Mouse (Mus musculus) stomach, embryonic 15.5 days (tissue): Measurements from ENCODE around the gene Plekha1. TPM values are rescaled to one million over a fixed set of nuclear protein-coding genes. Genes with fewer than 3 reads are reported as not detected.

Source experiments
- ATAC-seq: fragments of 200-750 bp; cut with Nextera tagmentation; 2 replicates; pipeline ENCODE4 v1.8.0; 2017; ENCODE audit warnings: low read depth, moderate number of reproducible peaks, moderate TSS enrichment; ENCODE audit not compliant: insufficient read depth, low FRiP score
- H3K27ac ChIP-seq: fragments of 300-500 bp; sonication (generic); 2 replicates; pipeline ENCODE4 v1.5.1; 2015; ENCODE audit warnings: mild to moderate bottlenecking, inconsistent platforms
- H3K27me3 ChIP-seq: fragments of 300-500 bp; sonication (generic); replicated peaks from 2 replicates; pipeline ENCODE4 v1.6.1; 2015; ENCODE audit warnings: inconsistent platforms
- H3K36me3 ChIP-seq: fragments of 300-500 bp; sonication (generic); 2 replicates; pipeline ENCODE4 v1.6.1; 2015; ENCODE audit warnings: inconsistent platforms
- H3K4me1 ChIP-seq: fragments of 300-500 bp; sonication (generic); 2 replicates; pipeline ENCODE4 v1.6.1; 2015; ENCODE audit warnings: inconsistent platforms
- H3K4me2 ChIP-seq: fragments of 300-500 bp; sonication (generic); 2 replicates; pipeline ENCODE4 v1.6.1; 2015; ENCODE audit warnings: mild to moderate bottlenecking, inconsistent platforms
- H3K4me3 ChIP-seq: fragments of 300-500 bp; sonication (generic); replicated peaks from 2 replicates; pipeline ENCODE4 v1.5.1; 2015; ENCODE audit warnings: inconsistent platforms
- H3K9ac ChIP-seq: fragments of 300-500 bp; sonication (generic); 2 replicates; pipeline ENCODE4 v1.6.1; 2015; ENCODE audit warnings: inconsistent platforms
- H3K9me3 ChIP-seq: fragments of 300-500 bp; sonication (generic); 2 replicates; pipeline ENCODE4 v1.6.1; 2016; ENCODE audit warnings: inconsistent platforms
- WGBS: fragments of 180-500 bp; shearing (Covaris S2); methylation state at CpG from one replicate; pipeline ENCODE4 v1.1.7; 2015; 5-methylcytosine and 5-hydroxymethylcytosine counted together
- polyA plus RNA-seq: library from polyadenylated mRNA; unstranded; fragments of >200 nt; fragmentation: Nextera tagmentation; extraction: Ambion mirVana; gene quantifications from 2 replicates; pipeline ENCODE4 v1.2.1, GENCODE M21; 2015

Gene Plekha1
- polyA plus RNA-seq, 1 experiment from 2014 or later = 52.6 TPM

DNA sequence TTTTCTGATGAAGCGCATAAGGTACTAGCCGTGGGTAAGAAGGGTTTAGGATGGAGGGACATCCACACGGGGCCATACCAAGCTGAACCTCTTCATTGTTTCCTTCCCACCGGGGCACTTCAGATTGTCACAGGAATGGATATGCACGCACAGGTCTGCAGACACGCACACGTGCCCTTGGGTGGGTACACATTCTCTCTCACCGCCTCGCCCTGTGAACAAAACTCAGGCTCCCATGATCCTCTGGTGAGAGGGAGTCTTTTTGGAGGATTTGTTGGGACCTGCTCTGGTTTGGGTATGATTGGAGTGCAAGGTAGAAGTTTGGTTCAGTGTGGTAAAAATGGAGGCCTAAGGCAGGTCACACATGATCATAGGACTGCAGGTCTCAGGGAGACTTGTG, 67.4 kb downstream of the Plekha1 start:
- Histone ChIP-seq H3K36me3 (no peaks in the 10 kb centered on the region), H3K4me3 (no peak overlapping the region), H3K4me2 (no peak overlapping the region), H3K4me1 (peaks cover 13% of the 10 kb centered on the region), H3K9me3 (no peaks in the 10 kb centered on the region), H3K9ac (no peak overlapping the region), H3K27me3 (peaks cover 49% of the 10 kb centered on the region), H3K27ac (no peak overlapping the region)
- WGBS = 80% methylated on average over 9 of the region's 9 CpGs
- ATAC-seq = no peak

DNA sequence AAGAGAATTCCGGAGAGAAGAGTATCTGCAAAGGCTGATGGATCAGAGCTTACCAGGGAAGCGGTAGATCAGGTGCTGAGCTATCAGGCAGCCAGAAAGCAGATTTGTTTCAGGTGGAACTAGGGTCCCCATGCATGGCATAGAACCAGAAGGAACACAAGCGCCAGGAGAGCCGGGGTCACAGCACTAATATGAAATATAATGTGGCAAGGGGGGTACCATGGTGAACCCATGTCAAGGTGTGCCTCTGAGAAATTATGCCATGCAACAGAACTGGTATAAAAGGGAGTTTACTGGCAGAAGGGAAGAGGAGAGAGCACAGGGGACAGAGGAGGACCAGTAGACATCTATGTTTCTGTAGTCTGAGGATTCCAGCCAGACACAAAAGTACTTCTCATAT, 69.1 kb downstream of the Plekha1 start:
- Histone ChIP-seq H3K4me3 (no peak overlapping the region), H3K27me3 (peaks cover 64% of the 10 kb centered on the region), H3K36me3 (no peaks in the 10 kb centered on the region), H3K4me1 (peaks cover 13% of the 10 kb centered on the region), H3K27ac (no peak overlapping the region), H3K9ac (no peak overlapping the region), H3K9me3 (no peaks in the 10 kb centered on the region), H3K4me2 (no peak overlapping the region)
- WGBS = 85% methylated on average over 4 of the region's 4 CpGs
- ATAC-seq = no peak

DNA sequence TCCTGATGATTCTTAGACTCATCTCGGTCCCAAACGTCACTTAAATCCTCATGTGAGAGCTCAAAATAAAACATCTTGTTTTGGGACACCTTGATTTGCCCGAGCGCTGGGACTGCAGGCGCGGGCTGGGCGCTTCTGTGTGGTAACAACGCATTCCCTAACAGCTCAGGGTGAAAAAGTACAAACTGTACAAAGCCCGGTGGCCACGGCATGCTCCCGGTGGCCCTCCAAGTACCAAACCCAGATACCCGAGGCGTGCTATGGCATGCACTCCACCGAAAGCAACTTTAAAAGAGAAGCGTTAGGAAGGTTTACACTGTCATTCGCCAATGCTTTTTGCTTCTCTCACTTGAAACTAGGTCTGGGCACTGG, 69.9 kb downstream of the Plekha1 start:
- peak overlapping the region; percentile 53 for H3K4me3 ChIP-seq
- no peaks in the 10 kb centered on the region for H3K36me3 ChIP-seq
- peaks cover 13% of the 10 kb centered on the region for H3K4me1 ChIP-seq
- no peaks in the 10 kb centered on the region for H3K9me3 ChIP-seq
- H3K4me2 ChIP-seq = peak overlapping the region; percentile 84
- 0 out of 2 replicates have a peak overlapping the region, but pooled peaks have one; percentile 9 for H3K9ac ChIP-seq
- 10% methylated on average over 16 of the region's 16 CpGs for WGBS
- H3K27me3 ChIP-seq = peaks cover 65% of the 10 kb centered on the region
- no peak for ATAC-seq
- H3K27ac ChIP-seq = no peak overlapping the region

DNA sequence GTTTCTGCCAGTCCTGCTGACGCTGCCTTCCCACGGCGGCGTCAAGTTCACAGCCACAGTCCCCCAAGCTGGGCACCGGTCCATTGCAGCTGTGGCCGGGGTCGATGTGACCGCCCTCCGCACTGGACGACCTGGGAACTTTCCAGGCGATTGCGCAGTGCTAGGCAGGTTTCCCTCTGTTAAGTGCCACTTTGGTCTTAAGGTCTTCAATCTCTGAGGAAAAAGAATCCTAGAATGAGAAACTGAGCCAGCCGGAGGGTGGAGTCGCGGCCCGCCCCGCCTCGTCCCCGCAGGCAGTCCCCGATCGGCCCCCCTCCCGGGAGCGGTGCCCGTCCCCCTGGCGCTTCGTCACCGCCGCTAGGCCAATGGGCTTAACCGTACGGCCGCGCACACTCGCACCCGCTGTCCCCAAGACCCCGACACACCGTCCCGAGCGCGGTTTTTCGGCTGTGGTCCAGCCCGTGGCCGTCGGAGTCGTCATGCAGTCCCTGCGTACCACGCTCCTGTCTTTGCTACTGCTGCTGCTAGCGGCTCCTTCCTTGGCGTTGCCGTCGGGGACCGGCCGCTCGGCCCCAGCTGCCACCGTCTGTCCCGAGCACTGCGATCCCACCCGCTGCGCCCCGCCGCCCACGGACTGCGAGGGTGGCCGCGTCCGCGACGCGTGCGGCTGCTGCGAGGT, 70.4 kb downstream of the Plekha1 start, which contains the start of gene Htra1:
Gene Htra1, plus strand, starts transcription at position 319 of the 679 bp plus-strand sequence.
- Histone ChIP-seq H3K27me3 (peaks cover 65% of the 10 kb centered on the region), H3K27ac (no peak within 1 kb of the TSS)
- peak; percentile 83 for ATAC-seq

DNA sequence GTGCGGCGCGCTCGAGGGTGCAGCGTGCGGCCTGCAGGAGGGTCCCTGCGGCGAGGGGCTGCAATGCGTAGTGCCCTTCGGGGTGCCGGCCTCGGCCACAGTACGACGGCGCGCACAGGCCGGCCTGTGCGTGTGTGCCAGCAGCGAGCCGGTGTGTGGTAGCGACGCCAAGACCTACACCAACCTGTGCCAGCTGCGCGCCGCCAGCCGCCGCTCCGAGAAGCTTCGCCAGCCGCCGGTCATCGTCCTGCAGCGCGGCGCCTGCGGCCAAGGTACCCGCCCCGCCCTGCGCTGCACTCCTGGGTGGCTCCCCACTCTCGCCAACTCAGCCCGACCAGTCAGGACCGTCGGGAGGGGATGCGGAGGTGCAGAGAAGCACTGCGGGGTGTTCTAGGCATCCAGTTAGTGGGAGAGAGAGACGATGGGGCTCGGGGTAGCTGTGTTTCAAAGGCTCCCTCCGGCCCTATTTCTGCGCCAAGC, 71.0 kb downstream of the Plekha1 start:
- under 1% methylated on average over 49 of the region's 49 CpGs for WGBS
- peak overlapping the region; percentile 7; the same call in 1 of the 2 replicates for H3K9ac ChIP-seq
- H3K4me1 ChIP-seq = peaks cover 13% of the 10 kb centered on the region
- H3K4me3 ChIP-seq = peak overlapping the region; percentile 53
- no peaks in the 10 kb centered on the region for H3K9me3 ChIP-seq
- ATAC-seq = no peak
- H3K27me3 ChIP-seq = peaks cover 65% of the 10 kb centered on the region
- no peaks in the 10 kb centered on the region for H3K36me3 ChIP-seq
- no peak overlapping the region for H3K27ac ChIP-seq
- peak overlapping the region; percentile 84 for H3K4me2 ChIP-seq

More for the DNA sequence above, 70.4 kb downstream of the Plekha1 start, which contains the start of gene Htra1:
- H3K9ac ChIP-seq = peak within 1 kb of the TSS; percentile 9; the same call in 1 of the 2 replicates
- H3K9me3 ChIP-seq = no peaks in the 10 kb centered on the region
- WGBS = under 1% methylated on average over 70 of the region's 70 CpGs
- H3K4me1 ChIP-seq = peaks cover 13% of the 10 kb centered on the region
- no peaks in the 10 kb centered on the region for H3K36me3 ChIP-seq
- H3K4me2 ChIP-seq = peak within 1 kb of the TSS; percentile 84
- peak within 1 kb of the TSS; percentile 53 for H3K4me3 ChIP-seq

DNA sequence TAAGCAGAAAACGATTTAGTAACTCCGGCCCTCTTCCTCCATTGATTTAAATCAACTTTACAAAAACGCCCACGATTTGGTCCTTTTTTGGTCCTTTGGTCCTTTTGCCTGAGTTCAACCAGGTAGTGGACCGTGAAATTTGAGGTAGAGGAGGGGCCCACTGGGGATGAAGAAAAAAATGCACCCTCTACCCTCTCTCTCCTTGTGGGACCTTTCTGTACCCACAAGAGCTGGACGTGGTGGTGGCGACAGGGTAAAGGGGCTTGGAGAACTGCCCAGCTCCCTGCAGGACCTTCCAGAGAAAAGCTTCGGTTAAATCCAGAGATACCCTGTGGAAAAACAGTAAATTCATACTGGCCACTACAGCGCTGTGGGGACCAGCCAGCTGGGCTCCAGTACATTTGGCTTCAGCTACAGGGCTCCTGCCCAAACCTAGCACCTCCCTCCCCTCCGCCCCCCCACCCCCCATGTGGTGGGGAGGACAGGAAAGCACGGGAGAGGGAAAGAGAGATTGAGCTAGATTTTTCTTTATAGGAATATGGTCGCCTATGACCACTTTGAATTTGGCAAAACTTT, 71.8 kb downstream of the Plekha1 start:
- 25% methylated on average over 12 of the region's 12 CpGs for WGBS
- peaks cover 13% of the 10 kb centered on the region for H3K4me1 ChIP-seq
- H3K4me3 ChIP-seq = peak overlapping the region; percentile 53
- H3K9me3 ChIP-seq = no peaks in the 10 kb centered on the region
- H3K27ac ChIP-seq = no peak overlapping the region
- H3K4me2 ChIP-seq = peak overlapping the region; percentile 84
- no peak for ATAC-seq
- no peaks in the 10 kb centered on the region for H3K36me3 ChIP-seq
- H3K27me3 ChIP-seq = peaks cover 65% of the 10 kb centered on the region
- H3K9ac ChIP-seq = no peak overlapping the region

DNA sequence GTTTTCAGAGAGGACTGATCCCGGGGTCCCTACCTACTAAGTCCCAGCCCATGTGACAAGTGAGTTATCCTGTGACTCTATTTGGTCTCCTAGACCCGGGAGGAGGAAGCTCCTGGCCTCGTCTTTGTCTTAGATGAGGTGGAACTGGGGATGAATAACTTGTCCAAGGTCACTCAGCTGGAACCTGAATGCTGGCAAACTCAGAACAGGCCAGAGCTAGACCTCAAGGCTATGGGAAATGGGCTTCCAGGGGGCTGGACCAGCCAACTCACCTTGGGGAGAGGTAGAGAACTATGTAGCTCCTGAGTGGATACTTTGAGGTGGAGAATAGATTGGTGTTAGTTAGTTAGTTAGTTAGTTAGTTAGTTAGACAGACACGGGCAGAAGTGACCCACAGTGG, 72.4 kb downstream of the Plekha1 start:
- no peak overlapping the region for H3K27ac ChIP-seq
- ATAC-seq = no peak
- peaks cover 13% of the 10 kb centered on the region for H3K4me1 ChIP-seq
- 70% methylated on average over 4 of the region's 4 CpGs for WGBS
- H3K36me3 ChIP-seq = no peaks in the 10 kb centered on the region
- no peak overlapping the region for H3K4me2 ChIP-seq
- H3K4me3 ChIP-seq = no peak overlapping the region
- H3K9me3 ChIP-seq = no peaks in the 10 kb centered on the region
- H3K27me3 ChIP-seq = peaks cover 63% of the 10 kb centered on the region
- no peak overlapping the region for H3K9ac ChIP-seq

DNA sequence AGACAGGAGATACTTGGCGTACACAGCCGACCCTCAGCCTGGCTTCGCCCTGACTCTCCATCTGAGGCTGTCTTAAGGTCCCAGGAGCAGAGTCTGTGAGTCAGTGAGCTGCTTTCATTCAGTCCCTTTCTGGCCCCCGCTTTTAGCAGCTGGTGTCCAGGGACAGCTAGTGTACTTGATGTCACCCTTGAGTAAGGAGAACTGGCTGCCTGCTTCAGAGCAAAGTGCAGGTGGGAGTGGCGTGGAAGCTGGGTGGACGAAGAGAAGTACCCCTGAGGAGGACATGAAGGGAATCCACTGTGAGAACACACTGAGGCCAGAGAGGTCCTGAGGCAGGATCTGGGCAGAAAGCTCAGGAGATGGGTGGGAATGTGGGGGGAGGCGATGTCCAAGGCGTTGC, 73.3 kb downstream of the Plekha1 start:
- no peak for ATAC-seq
- 85% methylated on average over 8 of the region's 8 CpGs for WGBS
- H3K27ac ChIP-seq = no peak overlapping the region

DNA sequence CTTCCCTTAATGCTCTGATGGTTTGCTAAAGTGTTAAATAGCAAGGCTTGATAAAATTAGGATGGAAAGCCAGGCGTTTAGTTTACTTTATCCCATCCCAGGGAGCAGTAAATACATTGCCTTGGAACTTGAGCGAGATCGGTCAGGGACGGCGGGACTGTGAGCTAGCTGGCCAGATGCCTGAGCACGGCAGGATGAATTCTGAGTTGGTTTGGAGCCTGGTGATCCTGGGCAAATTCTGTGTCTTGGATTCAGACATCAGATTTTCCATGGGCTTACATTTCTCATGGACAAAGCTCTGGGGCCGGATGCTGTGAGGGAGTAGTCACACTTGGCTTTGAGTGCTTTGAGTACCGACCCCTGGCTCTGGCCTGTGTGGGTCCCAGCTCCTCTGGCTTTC, 75.2 kb downstream of the Plekha1 start:
- Histone ChIP-seq H3K4me2 (no peak overlapping the region), H3K27me3 (peaks cover 38% of the 10 kb centered on the region), H3K27ac (no peak overlapping the region), H3K36me3 (no peaks in the 10 kb centered on the region), H3K4me1 (peaks cover 11% of the 10 kb centered on the region), H3K9me3 (no peaks in the 10 kb centered on the region), H3K4me3 (no peak overlapping the region), H3K9ac (no peak overlapping the region)
- no peak for ATAC-seq
- WGBS = 49% methylated on average over 8 of the region's 8 CpGs

More for the DNA sequence above, 73.3 kb downstream of the Plekha1 start:
- Histone ChIP-seq H3K4me3 (no peak overlapping the region), H3K36me3 (no peaks in the 10 kb centered on the region), H3K4me2 (no peak overlapping the region), H3K27me3 (peaks cover 54% of the 10 kb centered on the region), H3K9ac (no peak overlapping the region), H3K9me3 (no peaks in the 10 kb centered on the region), H3K4me1 (peaks cover 13% of the 10 kb centered on the region)

DNA sequence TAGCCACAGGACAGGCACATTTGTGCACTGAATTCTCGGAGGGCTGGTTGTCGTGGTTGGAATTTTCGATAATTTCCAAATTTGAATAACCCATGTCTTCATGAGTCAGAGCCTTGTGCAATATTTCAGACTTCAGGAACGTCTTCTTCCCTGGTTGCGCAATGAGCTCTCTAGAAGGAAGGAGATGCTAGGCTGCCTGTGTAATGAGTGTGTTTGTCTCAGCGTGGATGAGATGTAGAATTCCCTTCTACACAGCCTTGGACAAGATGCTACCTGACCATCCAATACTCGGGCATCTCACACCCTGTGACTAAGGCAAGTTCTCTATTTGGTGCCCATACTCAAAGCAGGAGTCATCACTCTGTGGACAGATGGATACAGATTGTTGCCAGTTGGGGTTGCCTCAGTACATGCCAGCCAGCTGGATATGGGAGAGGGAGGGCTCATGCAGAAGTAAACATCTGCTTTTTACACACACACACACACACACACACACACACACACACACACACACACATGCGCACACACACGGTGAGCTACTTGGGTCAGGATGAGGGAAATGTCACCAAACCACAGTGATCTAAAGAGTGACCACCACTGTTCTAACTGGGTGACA, 77.8 kb downstream of the Plekha1 start:
- Histone ChIP-seq H3K36me3 (no peaks in the 10 kb centered on the region), H3K9ac (no peak overlapping the region), H3K9me3 (no peaks in the 10 kb centered on the region), H3K4me1 (no peaks in the 10 kb centered on the region), H3K27me3 (peaks cover 12% of the 10 kb centered on the region; the same call in 1 of the 2 replicates), H3K27ac (no peak overlapping the region), H3K4me2 (no peak overlapping the region), H3K4me3 (no peak overlapping the region)
- ATAC-seq = no peak
- 83% methylated on average over 9 of the region's 9 CpGs for WGBS

DNA sequence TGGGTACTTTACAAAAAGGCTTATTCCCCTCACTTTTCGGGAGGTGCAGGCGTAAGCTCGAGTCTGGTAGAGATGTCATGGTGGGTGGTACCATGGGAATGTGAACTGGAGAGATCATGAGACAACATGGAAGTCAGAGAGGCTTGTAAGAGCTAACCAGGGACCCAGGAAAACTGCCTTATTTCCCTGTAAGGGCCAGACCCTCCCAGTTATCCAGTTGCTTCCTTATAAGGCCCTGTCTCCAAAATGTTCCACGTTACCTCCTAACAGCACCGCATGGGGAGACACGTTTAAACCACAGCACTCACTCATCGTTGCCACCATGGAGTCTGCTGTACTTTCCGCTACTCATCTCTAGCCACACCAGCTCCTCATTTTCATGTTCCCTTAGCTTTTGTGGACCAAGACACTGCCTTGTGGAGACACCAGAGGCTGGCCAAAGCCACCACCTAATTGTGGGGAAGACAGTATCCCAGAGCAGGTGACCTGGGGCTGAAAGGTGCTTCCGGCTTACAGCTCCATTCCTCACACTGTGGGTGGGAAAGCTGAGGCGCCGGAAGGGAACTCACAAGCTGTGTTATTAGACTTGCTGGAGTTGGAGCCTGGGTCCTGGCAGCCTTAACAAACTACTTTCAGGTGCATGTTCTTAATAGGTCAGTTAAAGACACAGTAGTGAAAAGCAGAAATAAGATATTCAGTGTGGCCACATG, 79.4 kb downstream of the Plekha1 start:
- no peak overlapping the region for H3K27ac ChIP-seq
- WGBS = 90% methylated on average over 11 of the region's 11 CpGs

More for the DNA sequence above, 79.4 kb downstream of the Plekha1 start:
- Histone ChIP-seq H3K4me1 (peaks cover 3% of the 10 kb centered on the region; the same call in 1 of the 2 replicates), H3K27me3 (no peaks in the 10 kb centered on the region), H3K4me2 (no peak overlapping the region), H3K4me3 (no peak overlapping the region), H3K9me3 (no peaks in the 10 kb centered on the region), H3K36me3 (no peaks in the 10 kb centered on the region), H3K9ac (no peak overlapping the region)
- no peak for ATAC-seq
